Mouse (Mus musculus): ENCODE data around the gene Myh6.

DNA sequence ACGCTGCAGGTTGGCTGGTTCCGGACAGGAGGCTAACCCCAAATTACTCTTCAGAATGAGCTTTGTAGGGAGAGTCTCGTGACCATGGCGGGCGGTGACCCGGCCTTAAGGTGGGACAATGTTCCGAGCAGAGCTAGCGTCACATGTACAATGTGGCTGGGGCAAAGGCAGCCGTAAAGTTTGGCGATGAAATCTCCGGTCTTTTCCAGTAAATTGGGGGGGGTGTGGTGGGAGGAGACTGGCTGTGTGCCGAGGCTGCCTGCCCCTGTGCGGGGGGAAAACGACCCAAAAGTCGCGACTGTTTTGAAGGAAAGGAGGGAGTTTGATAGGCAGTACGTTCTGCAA is 49.0 kb upstream of the Myh6 start:
- no peak for TF ChIP-seq POLR2A (IDR thresholded peaks at IDR 0.05; ENCODE audit: extremely low read depth, insufficient read depth, low read length)
- no peak for TF ChIP-seq CTCF (IDR thresholded peaks at IDR 0.05; ENCODE audit: extremely low read depth, insufficient read depth, low read length)

Data from cortical plate, adult 2 months (tissue).